Mouse (Mus musculus): ENCODE data around the gene Anxa6. TPM values are rescaled to one million over a fixed set of nuclear protein-coding genes. Genes with fewer than 3 reads are reported as not detected.

Gene Anxa6
- polyA plus RNA-seq (2015; fragmentation: Nextera tagmentation; extraction: Ambion mirVana), result 30.7 and 36.5 TPM in 2 replicates

- peak within 1 kb of the TSS; percentile 93 for H3K4me2 ChIP-seq (replicated peaks)
- peaks cover 23% of the 10 kb centered on the region; the same call in 1 of the 2 replicates for H3K27me3 ChIP-seq
- 2% methylated on average over 40 of the region's 41 CpGs for WGBS
- H3K9ac ChIP-seq (replicated peaks), result peak within 1 kb of the TSS; percentile 69
- H3K27ac ChIP-seq, result no peak within 1 kb of the TSS
- ATAC-seq, result peak; percentile 84
- H3K4me1 ChIP-seq (replicated peaks), result peaks cover 19% of the 10 kb centered on the region
- H3K36me3 ChIP-seq, result no peaks in the 10 kb centered on the region
- no peaks in the 10 kb centered on the region for H3K9me3 ChIP-seq
- peak within 1 kb of the TSS; percentile 52 for H3K4me3 ChIP-seq (replicated peaks)
Observed at GRCm38 (mm10) chr11:55033040-55033660, at the start of gene Anxa6. Gene Anxa6 (minus strand): TSS chr11:55033445.

- Histone ChIP-seq H3K9ac (replicated peaks) (no peak overlapping the region), H3K9me3 (no peaks in the 10 kb centered on the region), H3K27ac (no peak overlapping the region), H3K4me2 (replicated peaks) (no peak overlapping the region), H3K27me3 (peaks cover 32% of the 10 kb centered on the region), H3K4me1 (replicated peaks) (peaks cover 14% of the 10 kb centered on the region), H3K36me3 (no peaks in the 10 kb centered on the region), H3K4me3 (replicated peaks) (no peak overlapping the region)
- no peak for ATAC-seq
- WGBS, result 92% methylated on average over 9 of the region's 9 CpGs
Observed at GRCm38 (mm10) chr11:55081206-55081605, 48.0 kb upstream of the Anxa6 start.

- H3K36me3 ChIP-seq, result no peaks in the 10 kb centered on the region
- no peak overlapping the region for H3K4me2 ChIP-seq (replicated peaks)
- 64% methylated on average over 4 of the region's 4 CpGs for WGBS
- H3K9me3 ChIP-seq, result no peaks in the 10 kb centered on the region
- ATAC-seq, result no peak
- H3K4me1 ChIP-seq (replicated peaks), result peaks cover 14% of the 10 kb centered on the region
- no peak overlapping the region for H3K4me3 ChIP-seq (replicated peaks)
- no peak overlapping the region for H3K27ac ChIP-seq
- H3K9ac ChIP-seq (replicated peaks), result no peak overlapping the region
- peaks cover 35% of the 10 kb centered on the region for H3K27me3 ChIP-seq
Observed at GRCm38 (mm10) chr11:55079180-55079579, 45.9 kb upstream of the Anxa6 start.

- H3K36me3 ChIP-seq, result no peaks in the 10 kb centered on the region
- H3K4me1 ChIP-seq (replicated peaks), result peaks cover 14% of the 10 kb centered on the region
- peak overlapping the region; percentile 47; the same call in 1 of the 2 replicates for H3K4me3 ChIP-seq (replicated peaks)
- peak overlapping the region; percentile 89 for H3K4me2 ChIP-seq (replicated peaks)
- H3K9me3 ChIP-seq, result no peaks in the 10 kb centered on the region
- no peak overlapping the region for H3K9ac ChIP-seq (replicated peaks)
- H3K27ac ChIP-seq, result no peak overlapping the region
- no peak for ATAC-seq
- H3K27me3 ChIP-seq, result peaks cover 35% of the 10 kb centered on the region
- WGBS, result 50% methylated on average over 3 of the region's 3 CpGs
Observed at GRCm38 (mm10) chr11:55078502-55078901, 45.3 kb upstream of the Anxa6 start.

GRCm38 (mm10) chr11:55077331-55078231, 44.3 kb upstream of the Anxa6 start, which contains the start of gene Ccdc69:
Gene Ccdc69 (minus strand): TSS chr11:55078131.
- peaks cover 35% of the 10 kb centered on the region for H3K27me3 ChIP-seq
- H3K9ac ChIP-seq (replicated peaks), result peak within 1 kb of the TSS; percentile 64
- ATAC-seq, result peak; percentile 72
- no peak within 1 kb of the TSS for H3K27ac ChIP-seq
- no peaks in the 10 kb centered on the region for H3K36me3 ChIP-seq
- under 1% methylated on average over 50 of the region's 50 CpGs for WGBS
- peak within 1 kb of the TSS; percentile 89 for H3K4me2 ChIP-seq (replicated peaks)
- peaks cover 14% of the 10 kb centered on the region for H3K4me1 ChIP-seq (replicated peaks)
- no peaks in the 10 kb centered on the region for H3K9me3 ChIP-seq
- peak within 1 kb of the TSS; percentile 47 for H3K4me3 ChIP-seq (replicated peaks)

- Histone ChIP-seq H3K27me3 (peaks cover 35% of the 10 kb centered on the region), H3K36me3 (no peaks in the 10 kb centered on the region), H3K9ac (replicated peaks) (no peak overlapping the region), H3K4me1 (replicated peaks) (peaks cover 14% of the 10 kb centered on the region), H3K9me3 (no peaks in the 10 kb centered on the region), H3K4me3 (replicated peaks) (no peak overlapping the region), H3K27ac (no peak overlapping the region), H3K4me2 (replicated peaks) (no peak overlapping the region)
- no peak for ATAC-seq
- 96% methylated on average over 5 of the region's 5 CpGs for WGBS
Observed at GRCm38 (mm10) chr11:55076234-55076633, 43.0 kb upstream of the Anxa6 start.

- H3K36me3 ChIP-seq, result no peaks in the 10 kb centered on the region
- no peak overlapping the region for H3K27ac ChIP-seq
- peaks cover 35% of the 10 kb centered on the region for H3K27me3 ChIP-seq
- ATAC-seq, result no peak
- peaks cover 14% of the 10 kb centered on the region for H3K4me1 ChIP-seq (replicated peaks)
- WGBS, result 75% methylated on average over 2 of the region's 2 CpGs
- no peak overlapping the region for H3K9ac ChIP-seq (replicated peaks)
- H3K9me3 ChIP-seq, result no peaks in the 10 kb centered on the region
- no peak overlapping the region for H3K4me2 ChIP-seq (replicated peaks)
- H3K4me3 ChIP-seq (replicated peaks), result no peak overlapping the region
Observed at GRCm38 (mm10) chr11:55075602-55076001, 42.4 kb upstream of the Anxa6 start.

GRCm38 (mm10) chr11:55073191-55073590, 39.9 kb upstream of the Anxa6 start:
- WGBS, result 83% methylated on average over 10 of the region's 10 CpGs
- Histone ChIP-seq H3K36me3 (no peaks in the 10 kb centered on the region), H3K9me3 (no peaks in the 10 kb centered on the region), H3K4me3 (replicated peaks) (no peak overlapping the region), H3K9ac (replicated peaks) (no peak overlapping the region), H3K27me3 (peaks cover 22% of the 10 kb centered on the region), H3K4me1 (replicated peaks) (peaks cover 15% of the 10 kb centered on the region), H3K4me2 (replicated peaks) (no peak overlapping the region), H3K27ac (no peak overlapping the region)
- ATAC-seq, result no peak

- 93% methylated on average over 8 of the region's 8 CpGs for WGBS
- Histone ChIP-seq H3K4me2 (replicated peaks) (no peak overlapping the region), H3K4me3 (replicated peaks) (no peak overlapping the region), H3K36me3 (no peaks in the 10 kb centered on the region), H3K27me3 (peaks cover 16% of the 10 kb centered on the region), H3K27ac (no peak overlapping the region), H3K9me3 (no peaks in the 10 kb centered on the region), H3K9ac (replicated peaks) (no peak overlapping the region), H3K4me1 (replicated peaks) (peaks cover 9% of the 10 kb centered on the region)
- ATAC-seq, result no peak
Observed at GRCm38 (mm10) chr11:55072467-55072866, 39.2 kb upstream of the Anxa6 start.

GRCm38 (mm10) chr11:55071344-55071743, 38.1 kb upstream of the Anxa6 start:
- Histone ChIP-seq H3K36me3 (no peaks in the 10 kb centered on the region), H3K4me2 (replicated peaks) (no peak overlapping the region), H3K4me3 (replicated peaks) (no peak overlapping the region), H3K27me3 (peaks cover 5% of the 10 kb centered on the region; the same call in 1 of the 2 replicates), H3K27ac (no peak overlapping the region), H3K9me3 (no peaks in the 10 kb centered on the region), H3K9ac (replicated peaks) (no peak overlapping the region), H3K4me1 (replicated peaks) (0 out of 2 replicates have a peak, but pooled peaks cover 3% of the 10 kb centered on the region)
- ATAC-seq, result no peak
- WGBS, result 90% methylated on average over 5 of the region's 5 CpGs

GRCm38 (mm10) chr11:55069023-55069422, 35.8 kb upstream of the Anxa6 start:
- no peaks in the 10 kb centered on the region for H3K36me3 ChIP-seq
- no peaks in the 10 kb centered on the region for H3K9me3 ChIP-seq
- 0 out of 2 replicates have a peak, but pooled peaks have one; percentile 43 for ATAC-seq
- no peak overlapping the region for H3K27ac ChIP-seq
- 36% methylated on average over 2 of the region's 2 CpGs for WGBS
- no peak overlapping the region for H3K9ac ChIP-seq (replicated peaks)
- 0 out of 2 replicates have a peak, but pooled peaks cover 3% of the 10 kb centered on the region for H3K4me1 ChIP-seq (replicated peaks)
- H3K27me3 ChIP-seq, result no peaks in the 10 kb centered on the region
- no peak overlapping the region for H3K4me2 ChIP-seq (replicated peaks)
- H3K4me3 ChIP-seq (replicated peaks), result no peak overlapping the region

- 0 out of 2 replicates have a peak, but pooled peaks cover 3% of the 10 kb centered on the region for H3K4me1 ChIP-seq (replicated peaks)
- H3K4me2 ChIP-seq (replicated peaks), result no peak overlapping the region
- H3K27ac ChIP-seq, result no peak overlapping the region
- H3K9ac ChIP-seq (replicated peaks), result no peak overlapping the region
- 53% methylated on average over 4 of the region's 4 CpGs for WGBS
- ATAC-seq, result no peak
- H3K36me3 ChIP-seq, result no peaks in the 10 kb centered on the region
- H3K4me3 ChIP-seq (replicated peaks), result no peak overlapping the region
- H3K27me3 ChIP-seq, result no peaks in the 10 kb centered on the region
- no peaks in the 10 kb centered on the region for H3K9me3 ChIP-seq
Observed at GRCm38 (mm10) chr11:55066921-55067320, 33.7 kb upstream of the Anxa6 start.
